Mouse (Mus musculus): Measurements from ENCODE around the gene Islr2. TPM values are rescaled to one million over a fixed set of nuclear protein-coding genes. Genes with fewer than 3 reads are reported as not detected.

Gene Islr2
- polyA plus RNA-seq, 1 experiment = 0.07 TPM

- H3ac ChIP-seq (ENCODE audit: control insufficient read depth, insufficient read length, low read depth) = peak overlapping the region; percentile 63
- peaks cover 40% of the 10 kb centered on the region for H3K79me3 ChIP-seq (ENCODE audit: low read depth)
- H3K4me3 ChIP-seq (ENCODE audit: insufficient read depth, poor library complexity, severe bottlenecking) = peak overlapping the region; percentile 47
- no peak for TF ChIP-seq MYOD1 (IDR thresholded peaks at IDR 0.05; ENCODE audit: control insufficient read depth, insufficient read length, low read depth)
- no peak for TF ChIP-seq USF1 (IDR thresholded peaks at IDR 0.05; ENCODE audit: low read depth)
- TF ChIP-seq MYOG (IDR thresholded peaks at IDR 0.05; ENCODE audit: control insufficient read depth, extremely low read depth, insufficient read length) = no peak
- no peak for TF ChIP-seq MAX (IDR thresholded peaks at IDR 0.05)
- no peak for TF ChIP-seq FOSL1 (IDR thresholded peaks at IDR 0.05; ENCODE audit: insufficient read depth, low read length, poor library complexity, severe bottlenecking)
- no peak for TF ChIP-seq CEBPB (IDR thresholded peaks at IDR 0.05; ENCODE audit: low read depth)
- TF ChIP-seq CTCF (IDR thresholded peaks at IDR 0.05; ENCODE audit: control insufficient read depth, insufficient read depth, insufficient read length) = no peak
- H3K27me3 ChIP-seq (ENCODE audit: control insufficient read depth, insufficient read depth, insufficient read length) = no peaks in the 10 kb centered on the region
- H3K36me3 ChIP-seq (ENCODE audit: control insufficient read depth, insufficient read depth) = peaks cover 24% of the 10 kb centered on the region
- peaks cover 57% of the 10 kb centered on the region for H3K79me2 ChIP-seq (ENCODE audit: control insufficient read depth, insufficient read depth)
These were observed 44.8 kb upstream of the Islr2 start for GRCm38 (mm10) chr9:58248746-58249413.

DNA sequence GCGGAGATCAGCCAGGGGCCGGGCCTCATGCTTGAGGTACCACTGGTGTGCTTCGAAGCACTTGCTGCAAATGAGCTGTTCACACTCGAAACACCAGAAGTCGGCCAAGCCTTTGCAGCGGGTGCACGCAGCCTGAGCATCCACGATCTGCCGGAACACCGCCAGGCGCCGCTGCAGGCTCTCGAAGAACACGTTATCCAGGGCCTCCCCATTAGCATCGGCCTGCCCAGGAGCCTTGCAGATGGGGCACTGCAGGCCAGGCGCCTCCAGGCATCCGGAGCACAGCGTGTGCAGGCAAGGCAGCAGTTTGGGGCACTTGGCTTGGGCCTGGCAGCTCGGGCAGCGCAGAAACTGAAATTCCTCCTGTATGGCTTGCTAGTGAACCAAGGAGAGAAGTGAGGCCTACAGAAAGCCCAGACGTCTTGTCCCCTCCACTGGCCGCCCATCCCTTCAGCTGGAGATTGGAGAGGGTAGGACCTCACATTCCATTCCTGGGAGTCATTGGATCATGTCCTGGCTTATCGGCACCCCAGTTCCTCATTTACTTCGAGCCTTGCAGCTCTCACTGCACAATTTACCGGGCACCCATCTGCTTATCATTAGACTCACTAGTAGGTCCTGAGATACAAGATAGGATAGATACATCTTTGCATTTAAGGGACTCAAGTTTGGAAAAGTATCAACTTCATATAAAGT lies 43.1 kb upstream of the Islr2 start:
- Histone ChIP-seq H3K36me3 (ENCODE audit: control insufficient read depth, insufficient read depth) (peaks cover 40% of the 10 kb centered on the region), H3K27me3 (ENCODE audit: control insufficient read depth, insufficient read depth, insufficient read length) (no peaks in the 10 kb centered on the region), H3K79me2 (ENCODE audit: control insufficient read depth, insufficient read depth) (peaks cover 74% of the 10 kb centered on the region), H3K79me3 (ENCODE audit: low read depth) (peaks cover 51% of the 10 kb centered on the region), H3K4me3 (ENCODE audit: insufficient read depth, poor library complexity, severe bottlenecking) (peak overlapping the region; percentile 32), H3ac (ENCODE audit: control insufficient read depth, insufficient read length, low read depth) (peak overlapping the region; percentile 43)
- TF ChIP-seq MAX (IDR thresholded peaks at IDR 0.05) (peak; percentile 30), CTCF (IDR thresholded peaks at IDR 0.05; ENCODE audit: control insufficient read depth, insufficient read depth, insufficient read length) (peak; percentile 93), MYOG (IDR thresholded peaks at IDR 0.05; ENCODE audit: control insufficient read depth, extremely low read depth, insufficient read length) (no peak)

DNA sequence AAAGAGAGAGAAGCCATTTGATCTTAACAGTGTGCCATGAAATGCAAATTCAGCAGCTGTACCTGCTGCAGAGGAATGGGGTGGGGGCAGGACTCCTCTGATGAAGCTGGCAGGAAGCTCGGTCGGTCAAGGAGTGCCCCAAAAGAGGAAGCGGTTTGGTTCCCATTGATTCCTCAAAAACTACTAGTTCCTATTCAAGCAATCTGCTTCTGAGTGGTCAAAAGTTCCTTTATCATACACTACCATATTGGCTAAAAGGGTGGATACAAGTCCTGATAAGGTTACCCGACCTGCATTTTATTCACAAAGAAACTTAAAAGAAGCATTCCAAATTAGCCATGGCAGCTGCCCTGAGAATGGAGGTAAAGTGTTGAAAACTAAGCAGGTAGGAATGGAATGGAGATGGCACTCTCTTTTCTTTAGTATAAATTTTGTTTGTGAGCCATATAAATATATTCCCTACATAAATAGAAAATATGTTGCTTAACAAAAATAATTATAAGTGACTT lies 42.0 kb upstream of the Islr2 start:
- Histone ChIP-seq H3ac (ENCODE audit: control insufficient read depth, insufficient read length, low read depth) (no peak overlapping the region), H3K79me2 (ENCODE audit: control insufficient read depth, insufficient read depth) (peaks cover 85% of the 10 kb centered on the region), H3K79me3 (ENCODE audit: low read depth) (peaks cover 55% of the 10 kb centered on the region), H3K4me3 (ENCODE audit: insufficient read depth, poor library complexity, severe bottlenecking) (no peak overlapping the region), H3K36me3 (ENCODE audit: control insufficient read depth, insufficient read depth) (peaks cover 43% of the 10 kb centered on the region), H3K27me3 (ENCODE audit: control insufficient read depth, insufficient read depth, insufficient read length) (no peaks in the 10 kb centered on the region)
- no peak for TF ChIP-seq MAX (IDR thresholded peaks at IDR 0.05)
- no peak for TF ChIP-seq CEBPB (IDR thresholded peaks at IDR 0.05; ENCODE audit: low read depth)
- TF ChIP-seq CTCF (IDR thresholded peaks at IDR 0.05; ENCODE audit: control insufficient read depth, insufficient read depth, insufficient read length) = no peak
- no peak for TF ChIP-seq FOSL1 (IDR thresholded peaks at IDR 0.05; ENCODE audit: insufficient read depth, low read length, poor library complexity, severe bottlenecking)
- TF ChIP-seq MYOG (IDR thresholded peaks at IDR 0.05; ENCODE audit: control insufficient read depth, extremely low read depth, insufficient read length) = no peak
- no peak for TF ChIP-seq MYOD1 (IDR thresholded peaks at IDR 0.05; ENCODE audit: control insufficient read depth, insufficient read length, low read depth)
- TF ChIP-seq USF1 (IDR thresholded peaks at IDR 0.05; ENCODE audit: low read depth) = no peak

GRCm38 (mm10) chr9:58243696-58244095 lies 39.6 kb upstream of the Islr2 start:
- Histone ChIP-seq H3ac (ENCODE audit: control insufficient read depth, insufficient read length, low read depth) (no peak overlapping the region), H3K36me3 (ENCODE audit: control insufficient read depth, insufficient read depth) (peaks cover 43% of the 10 kb centered on the region), H3K27me3 (ENCODE audit: control insufficient read depth, insufficient read depth, insufficient read length) (no peaks in the 10 kb centered on the region), H3K79me2 (ENCODE audit: control insufficient read depth, insufficient read depth) (peaks cover 100% of the 10 kb centered on the region), H3K79me3 (ENCODE audit: low read depth) (peaks cover 61% of the 10 kb centered on the region), H3K4me3 (ENCODE audit: insufficient read depth, poor library complexity, severe bottlenecking) (no peak overlapping the region)
- TF ChIP-seq CTCF (IDR thresholded peaks at IDR 0.05; ENCODE audit: control insufficient read depth, insufficient read depth, insufficient read length) (no peak), MAX (IDR thresholded peaks at IDR 0.05) (no peak), FOSL1 (IDR thresholded peaks at IDR 0.05; ENCODE audit: insufficient read depth, low read length, poor library complexity, severe bottlenecking) (no peak), CEBPB (IDR thresholded peaks at IDR 0.05; ENCODE audit: low read depth) (no peak), MYOG (IDR thresholded peaks at IDR 0.05; ENCODE audit: control insufficient read depth, extremely low read depth, insufficient read length) (no peak), MYOD1 (IDR thresholded peaks at IDR 0.05; ENCODE audit: control insufficient read depth, insufficient read length, low read depth) (no peak), USF1 (IDR thresholded peaks at IDR 0.05; ENCODE audit: low read depth) (no peak)

DNA sequence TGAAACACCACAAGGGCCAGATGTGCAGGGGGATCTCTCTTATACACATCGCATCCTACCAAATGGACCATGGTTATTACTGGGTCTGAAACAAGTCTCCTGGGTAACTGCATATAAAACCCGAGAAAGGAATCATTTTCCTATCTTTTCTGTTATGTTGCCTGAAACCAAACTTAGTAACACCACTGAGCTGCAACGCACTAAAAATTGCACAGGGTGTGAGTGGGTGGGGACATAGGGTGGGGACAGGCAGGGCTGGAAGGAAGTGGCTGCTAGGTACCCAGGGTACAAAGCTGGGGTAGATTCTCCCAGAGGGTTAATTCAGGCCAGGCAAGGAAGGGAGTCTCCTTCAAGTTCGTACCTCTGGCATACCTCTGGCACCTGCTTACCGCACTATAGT lies 38.6 kb upstream of the Islr2 start:
- Histone ChIP-seq H3K27me3 (ENCODE audit: control insufficient read depth, insufficient read depth, insufficient read length) (no peaks in the 10 kb centered on the region), H3ac (ENCODE audit: control insufficient read depth, insufficient read length, low read depth) (no peak overlapping the region), H3K36me3 (ENCODE audit: control insufficient read depth, insufficient read depth) (peaks cover 43% of the 10 kb centered on the region), H3K4me3 (ENCODE audit: insufficient read depth, poor library complexity, severe bottlenecking) (no peak overlapping the region), H3K79me3 (ENCODE audit: low read depth) (peaks cover 58% of the 10 kb centered on the region), H3K79me2 (ENCODE audit: control insufficient read depth, insufficient read depth) (peaks cover 100% of the 10 kb centered on the region)
- TF ChIP-seq MYOG (IDR thresholded peaks at IDR 0.05; ENCODE audit: control insufficient read depth, extremely low read depth, insufficient read length) = no peak

Data from C2C12 (cell line).